Mouse (Mus musculus) thymus, postnatal 10 days (tissue): Measurements from ENCODE around the gene Myom1.

Source experiments
- DNase-seq, 2 experiments: peaks; one replicate each; pipeline ENCODE4 v3.0.0; 2021; ENCODE audit warnings: low spot score in 2 of 2

The Myom1 gene

GRCm38 (mm10) chr17:71014911-71015310, 12.5 kb downstream of the Myom1 start:
- DNase-seq, result no peak

- no peak for DNase-seq
Observed at GRCm38 (mm10) chr17:71017457-71017998, 15.1 kb downstream of the Myom1 start.

- DNase-seq, result no peak
Observed at GRCm38 (mm10) chr17:71018151-71018550, 15.7 kb downstream of the Myom1 start.

- DNase-seq, result no peak
Observed at GRCm38 (mm10) chr17:71018616-71019308, 16.3 kb downstream of the Myom1 start.

- DNase-seq, result no peak
Observed at GRCm38 (mm10) chr17:71019309-71019655, 16.8 kb downstream of the Myom1 start.

- DNase-seq, result no peak
Observed at GRCm38 (mm10) chr17:71019860-71020259, 17.4 kb downstream of the Myom1 start.

GRCm38 (mm10) chr17:71022841-71023240, 20.4 kb downstream of the Myom1 start:
- no peak for DNase-seq

GRCm38 (mm10) chr17:71024071-71024470, 21.6 kb downstream of the Myom1 start:
- DNase-seq, result no peak

GRCm38 (mm10) chr17:71025922-71026321, 23.5 kb downstream of the Myom1 start:
- DNase-seq, result no peak

- no peak for DNase-seq
Observed at GRCm38 (mm10) chr17:71027186-71027585, 24.8 kb downstream of the Myom1 start.

- DNase-seq, result no peak
Observed at GRCm38 (mm10) chr17:71032719-71033118, 30.3 kb downstream of the Myom1 start.

- no peak for DNase-seq
Observed at GRCm38 (mm10) chr17:71034472-71034871, 32.0 kb downstream of the Myom1 start.

- DNase-seq, result no peak
Observed at GRCm38 (mm10) chr17:71037188-71037587, 34.8 kb downstream of the Myom1 start.

GRCm38 (mm10) chr17:71038812-71039211, 36.4 kb downstream of the Myom1 start:
- no peak for DNase-seq

- DNase-seq, result no peak
Observed at GRCm38 (mm10) chr17:71039851-71040581, 37.6 kb downstream of the Myom1 start.

GRCm38 (mm10) chr17:71040582-71040880, 38.1 kb downstream of the Myom1 start:
- DNase-seq, result no peak

- DNase-seq, result no peak
Observed at GRCm38 (mm10) chr17:71042645-71043044, 40.2 kb downstream of the Myom1 start.

- no peak for DNase-seq
Observed at GRCm38 (mm10) chr17:71045591-71045990, 43.2 kb downstream of the Myom1 start.

GRCm38 (mm10) chr17:71046856-71047255, 44.4 kb downstream of the Myom1 start:
- no peak for DNase-seq

- DNase-seq, result no peak
Observed at GRCm38 (mm10) chr17:71049292-71049691, 46.9 kb downstream of the Myom1 start.

GRCm38 (mm10) chr17:71053134-71053708, 50.8 kb downstream of the Myom1 start:
- no peak for DNase-seq

GRCm38 (mm10) chr17:71055203-71055894, 52.9 kb downstream of the Myom1 start:
- DNase-seq, result no peak
